Mouse (Mus musculus) limb, embryonic 13.5 days (tissue): ENCODE measurements around the gene Bnip3. TPM values are rescaled to one million over a fixed set of nuclear protein-coding genes. Genes with fewer than 3 reads are reported as not detected.

Experiments used
- ATAC-seq: fragments of 200-750 bp; cut with Nextera tagmentation; 2 replicates; pipeline ENCODE4 v1.8.0; 2017; ENCODE audit warnings: low read depth, moderate number of reproducible peaks, moderate TSS enrichment; ENCODE audit not compliant: low FRiP score
- H3K27ac ChIP-seq: fragments of 300-500 bp; sonication (generic); 2 replicates; pipeline ENCODE4 v1.5.1; 2015; ENCODE audit warnings: inconsistent platforms, mild to moderate bottlenecking, moderate library complexity
- H3K27me3 ChIP-seq: fragments of 300-500 bp; sonication (generic); 2 replicates; pipeline ENCODE4 v1.6.1; 2015; ENCODE audit warnings: mild to moderate bottlenecking, inconsistent platforms
- H3K36me3 ChIP-seq: fragments of 300-500 bp; sonication (generic); 2 replicates; pipeline ENCODE4 v1.6.1; 2015; ENCODE audit warnings: inconsistent platforms, mild to moderate bottlenecking, moderate library complexity
- H3K4me1 ChIP-seq: fragments of 300-500 bp; sonication (generic); 2 replicates; pipeline ENCODE4 v1.6.1; 2015; ENCODE audit warnings: inconsistent platforms
- H3K4me2 ChIP-seq: fragments of 300-500 bp; sonication (generic); replicated peaks from 2 replicates; pipeline ENCODE4 v1.6.1; 2015; ENCODE audit warnings: inconsistent platforms, mild to moderate bottlenecking, moderate library complexity
- H3K4me3 ChIP-seq: fragments of 300-500 bp; sonication (generic); 2 replicates; pipeline ENCODE4 v1.5.1; 2015; ENCODE audit warnings: moderate library complexity, mild to moderate bottlenecking, inconsistent platforms
- H3K9ac ChIP-seq: fragments of 300-500 bp; sonication (generic); 2 replicates; pipeline ENCODE4 v1.6.1; 2015; ENCODE audit warnings: mild to moderate bottlenecking, inconsistent platforms
- H3K9me3 ChIP-seq: fragments of 300-500 bp; sonication (generic); 2 replicates; pipeline ENCODE4 v1.6.1; 2016; ENCODE audit warnings: inconsistent platforms
- WGBS: fragments of 180-500 bp; shearing (Covaris S2); methylation state at CpG from one replicate; pipeline ENCODE4 v1.1.7; 2015; 5-methylcytosine and 5-hydroxymethylcytosine counted together
- polyA plus RNA-seq: library from polyadenylated mRNA; unstranded; fragments of >200 nt; fragmentation: Nextera tagmentation; extraction: Ambion mirVana; gene quantifications from 2 replicates; pipeline ENCODE4 v1.2.1, GENCODE M21; 2015

The Bnip3 gene
- polyA plus RNA-seq, 1 experiment from 2014 or later, result 133 TPM

- H3K9me3 ChIP-seq, result no peaks in the 10 kb centered on the region
- no peak overlapping the region for H3K9ac ChIP-seq
- peaks cover 21% of the 10 kb centered on the region for H3K4me1 ChIP-seq
- peaks cover 40% of the 10 kb centered on the region for H3K36me3 ChIP-seq
- no peak for ATAC-seq
- no peak overlapping the region for H3K4me3 ChIP-seq
- no peaks in the 10 kb centered on the region for H3K27me3 ChIP-seq
- no peak overlapping the region for H3K4me2 ChIP-seq
- no peak overlapping the region for H3K27ac ChIP-seq
These were observed 59.2 kb downstream of the Bnip3 start for GRCm38 (mm10) chr7:138850083-138850482.

GRCm38 (mm10) chr7:138848028-138848920 is 61.0 kb downstream of the Bnip3 start:
- Histone ChIP-seq H3K4me3 (peak overlapping the region; percentile 98), H3K36me3 (peaks cover 30% of the 10 kb centered on the region), H3K27me3 (no peaks in the 10 kb centered on the region), H3K9ac (peak overlapping the region; percentile 98), H3K4me2 (peak overlapping the region; percentile 95), H3K9me3 (no peaks in the 10 kb centered on the region), H3K27ac (no peak overlapping the region), H3K4me1 (peaks cover 32% of the 10 kb centered on the region)
- ATAC-seq, result no peak
- WGBS, result 76% methylated on average over 7 of the region's 7 CpGs

GRCm38 (mm10) chr7:138847316-138848027 is 61.8 kb downstream of the Bnip3 start:
- peak overlapping the region; percentile 98 for H3K9ac ChIP-seq
- no peaks in the 10 kb centered on the region for H3K27me3 ChIP-seq
- no peak for ATAC-seq
- H3K4me1 ChIP-seq, result peaks cover 33% of the 10 kb centered on the region
- WGBS, result 46% methylated on average over 13 of the region's 13 CpGs
- peaks cover 22% of the 10 kb centered on the region for H3K36me3 ChIP-seq
- peak overlapping the region; percentile 95 for H3K4me2 ChIP-seq
- peak overlapping the region; percentile 98 for H3K4me3 ChIP-seq
- no peaks in the 10 kb centered on the region for H3K9me3 ChIP-seq
- no peak overlapping the region for H3K27ac ChIP-seq

GRCm38 (mm10) chr7:138846502-138846991 is 62.8 kb downstream of the Bnip3 start:
- peak; percentile 83 for ATAC-seq
- Histone ChIP-seq H3K4me1 (peaks cover 33% of the 10 kb centered on the region), H3K36me3 (peaks cover 16% of the 10 kb centered on the region), H3K9ac (peak overlapping the region; percentile 98), H3K27ac (peak overlapping the region; percentile 93), H3K4me2 (peak overlapping the region; percentile 95), H3K4me3 (peak overlapping the region; percentile 98), H3K9me3 (no peaks in the 10 kb centered on the region), H3K27me3 (no peaks in the 10 kb centered on the region)
- WGBS, result 0% methylated on average over 60 of the region's 61 CpGs

- peak within 1 kb of the TSS; percentile 95 for H3K4me2 ChIP-seq
- under 1% methylated on average over 51 of the region's 51 CpGs for WGBS
- H3K27ac ChIP-seq, result peak within 1 kb of the TSS; percentile 93
- peak within 1 kb of the TSS; percentile 98 for H3K9ac ChIP-seq
- H3K9me3 ChIP-seq, result no peaks in the 10 kb centered on the region
- H3K36me3 ChIP-seq, result peaks cover 16% of the 10 kb centered on the region
- peak within 1 kb of the TSS; percentile 98 for H3K4me3 ChIP-seq
- H3K4me1 ChIP-seq, result peaks cover 33% of the 10 kb centered on the region
- H3K27me3 ChIP-seq, result no peaks in the 10 kb centered on the region
- peak; percentile 92 for ATAC-seq
These were observed 63.6 kb downstream of the Bnip3 start, which contains the start of the genes Ppp2r2d and Mapk1ip1 for GRCm38 (mm10) chr7:138845544-138846391. Gene Ppp2r2d (plus strand): TSS chr7:138846079. Gene Mapk1ip1 (minus strand): TSS chr7:138846273.

GRCm38 (mm10) chr7:138845111-138845510 is 64.2 kb downstream of the Bnip3 start:
- no peaks in the 10 kb centered on the region for H3K27me3 ChIP-seq
- H3K4me3 ChIP-seq, result peak overlapping the region; percentile 98
- no peaks in the 10 kb centered on the region for H3K9me3 ChIP-seq
- ATAC-seq, result no peak
- H3K36me3 ChIP-seq, result peaks cover 11% of the 10 kb centered on the region
- H3K4me1 ChIP-seq, result peaks cover 39% of the 10 kb centered on the region
- no peak overlapping the region; the same call in 1 of the 2 replicates for H3K27ac ChIP-seq
- H3K9ac ChIP-seq, result peak overlapping the region; percentile 51
- WGBS, result 30% methylated on average over 8 of the region's 8 CpGs
- H3K4me2 ChIP-seq, result peak overlapping the region; percentile 95

- H3K36me3 ChIP-seq, result peaks cover 4% of the 10 kb centered on the region; the same call in 1 of the 2 replicates
- no peak overlapping the region for H3K4me3 ChIP-seq
- H3K9ac ChIP-seq, result 0 out of 2 replicates have a peak overlapping the region, but pooled peaks have one; percentile 1
- WGBS, result 89% methylated on average over 4 of the region's 4 CpGs
- H3K27me3 ChIP-seq, result no peaks in the 10 kb centered on the region
- H3K9me3 ChIP-seq, result no peaks in the 10 kb centered on the region
- peaks cover 39% of the 10 kb centered on the region for H3K4me1 ChIP-seq
- H3K4me2 ChIP-seq, result no peak overlapping the region
- no peak for ATAC-seq
- H3K27ac ChIP-seq, result no peak overlapping the region
These were observed 65.9 kb downstream of the Bnip3 start for GRCm38 (mm10) chr7:138843421-138843820.

- ATAC-seq, result no peak
- no peak overlapping the region for H3K9ac ChIP-seq
- no peaks in the 10 kb centered on the region for H3K9me3 ChIP-seq
- no peak overlapping the region for H3K4me2 ChIP-seq
- no peak overlapping the region for H3K27ac ChIP-seq
- no peaks in the 10 kb centered on the region for H3K27me3 ChIP-seq
- H3K4me3 ChIP-seq, result no peak overlapping the region
- H3K36me3 ChIP-seq, result peaks cover 2% of the 10 kb centered on the region
- peaks cover 24% of the 10 kb centered on the region for H3K4me1 ChIP-seq
- WGBS, result 66% methylated on average over 3 of the region's 3 CpGs
These were observed 67.7 kb downstream of the Bnip3 start for GRCm38 (mm10) chr7:138841436-138842151.

Other genes with a start within 250 kb of the Bnip3 start
- gene Ppp2r2d, start 63.4 kb downstream of the Bnip3 start, polyA plus RNA-seq, result 39.7 and 48.1 TPM in 2 replicates
- 14.3 TPM in 2 replicates for gene Mapk1ip1, start 63.2 kb downstream of the Bnip3 start, polyA plus RNA-seq
- gene Jakmip3, start 31.2 kb upstream of the Bnip3 start, polyA plus RNA-seq, result 0.45 and 0.46 TPM in 2 replicates
- 24.3 and 24.4 TPM in 2 replicates for gene Dpysl4, start 176.5 kb upstream of the Bnip3 start, polyA plus RNA-seq